Mouse (Mus musculus): ENCODE measurements around the gene Ddx25. TPM values are rescaled to one million over a fixed set of nuclear protein-coding genes. Genes with fewer than 3 reads are reported as not detected.

Gene Ddx25
- polyA plus RNA-seq, 2 experiments = 2.3 to 3.0 TPM

DNA sequence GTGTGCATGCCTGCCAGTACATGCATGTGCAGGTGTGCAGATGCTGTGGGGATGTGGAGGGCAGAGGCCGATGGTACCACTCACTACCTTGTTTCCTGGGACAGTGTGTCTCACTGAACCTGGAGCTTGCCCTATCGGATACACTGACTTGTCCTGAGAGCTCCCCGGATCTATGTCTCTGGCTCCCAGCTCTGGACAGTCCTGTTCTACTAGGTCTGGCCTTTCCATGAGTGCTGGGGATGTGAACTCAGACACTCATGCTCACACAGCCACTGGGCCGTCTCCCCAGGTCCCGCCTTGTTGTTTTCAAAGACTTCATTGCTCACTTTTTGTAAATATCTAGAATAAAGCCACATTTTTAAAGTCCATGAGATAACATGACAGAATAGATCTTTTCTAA lies 17.3 kb downstream of the Ddx25 start:
- Histone ChIP-seq H3K36me3 (ENCODE audit: control insufficient read depth, insufficient read depth, low read length) (no peaks in the 10 kb centered on the region), H3K4me3 (replicated peaks; ENCODE audit: low read length) (no peak overlapping the region), H3K27me3 (ENCODE audit: control insufficient read depth, insufficient read depth, low read length) (no peaks in the 10 kb centered on the region), H3K4me2 (replicated peaks; ENCODE audit: low read depth, low read length, severe bottlenecking) (no peak overlapping the region), H3K9me3 (ENCODE audit: control insufficient read depth, low read length) (no peaks in the 10 kb centered on the region), H3K4me1 (ENCODE audit: control insufficient read depth, insufficient read depth, low read length) (peaks cover 2% of the 10 kb centered on the region; the same call in 1 of the 2 replicates), H3K27ac (replicated peaks; ENCODE audit: low read depth, low read length) (no peak overlapping the region), H3K9ac (ENCODE audit: low read depth, low read length, severe bottlenecking) (no peak overlapping the region)
- ATAC-seq (ENCODE audit: low FRiP score, low read depth) (no peak), DNase-seq (ENCODE audit: low spot score) (no peak)
- 80% methylated on average over 5 of the region's 5 CpGs for WGBS
- TF ChIP-seq POLR2A (IDR thresholded peaks at IDR 0.05; ENCODE audit: borderline replicate concordance, extremely low read depth, insufficient read depth, insufficient read length) = no peak

DNA sequence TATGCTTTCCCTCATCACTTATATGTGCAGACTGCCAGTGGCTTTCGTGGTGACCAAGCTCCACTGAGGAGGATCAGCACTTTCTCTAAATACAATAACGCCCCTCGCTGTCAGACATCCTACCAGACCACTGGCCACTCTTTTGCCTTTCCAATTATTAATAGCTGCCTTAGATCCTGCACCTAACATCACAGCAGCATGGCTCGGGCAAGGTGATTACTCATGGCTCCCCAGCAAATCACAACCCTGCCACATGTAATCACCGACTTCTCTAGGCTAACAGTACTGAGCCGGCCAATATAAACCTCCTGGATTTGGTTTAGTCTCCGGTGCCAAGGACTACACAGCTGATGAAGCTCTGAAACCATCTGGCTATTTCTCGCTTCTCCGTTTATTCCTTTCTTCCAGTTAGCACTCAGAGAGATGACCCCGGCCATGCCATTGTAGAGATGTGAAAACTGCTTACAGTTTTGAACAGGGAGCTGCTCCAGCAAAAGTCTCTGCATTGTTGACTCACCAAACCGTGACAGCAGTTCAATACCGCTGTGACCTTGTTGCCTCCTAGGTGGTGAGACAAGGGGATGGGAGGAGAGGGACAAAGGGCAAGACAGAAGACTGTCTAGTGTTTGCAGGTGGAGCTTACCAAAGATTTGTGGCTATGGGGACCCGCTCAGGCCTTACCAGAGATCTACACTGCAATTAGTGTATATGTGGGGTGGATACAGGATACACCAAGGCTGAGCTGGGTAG lies 19.2 kb downstream of the Ddx25 start:
- DNase-seq (ENCODE audit: low spot score) = no peak
- Histone ChIP-seq H3K9ac (ENCODE audit: low read depth, low read length, severe bottlenecking) (no peak overlapping the region), H3K9me3 (ENCODE audit: control insufficient read depth, low read length) (no peaks in the 10 kb centered on the region), H3K27ac (replicated peaks; ENCODE audit: low read depth, low read length) (no peak overlapping the region), H3K27me3 (ENCODE audit: control insufficient read depth, insufficient read depth, low read length) (no peaks in the 10 kb centered on the region), H3K4me3 (replicated peaks; ENCODE audit: low read length) (no peak overlapping the region), H3K4me1 (ENCODE audit: control insufficient read depth, insufficient read depth, low read length) (peaks cover 6% of the 10 kb centered on the region), H3K4me2 (replicated peaks; ENCODE audit: low read depth, low read length, severe bottlenecking) (no peak overlapping the region), H3K36me3 (ENCODE audit: control insufficient read depth, insufficient read depth, low read length) (no peaks in the 10 kb centered on the region)
- ATAC-seq (ENCODE audit: low FRiP score, low read depth) = no peak
- 77% methylated on average over 13 of the region's 13 CpGs for WGBS
- TF ChIP-seq POLR2A (IDR thresholded peaks at IDR 0.05; ENCODE audit: borderline replicate concordance, extremely low read depth, insufficient read depth, insufficient read length) = no peak

DNA sequence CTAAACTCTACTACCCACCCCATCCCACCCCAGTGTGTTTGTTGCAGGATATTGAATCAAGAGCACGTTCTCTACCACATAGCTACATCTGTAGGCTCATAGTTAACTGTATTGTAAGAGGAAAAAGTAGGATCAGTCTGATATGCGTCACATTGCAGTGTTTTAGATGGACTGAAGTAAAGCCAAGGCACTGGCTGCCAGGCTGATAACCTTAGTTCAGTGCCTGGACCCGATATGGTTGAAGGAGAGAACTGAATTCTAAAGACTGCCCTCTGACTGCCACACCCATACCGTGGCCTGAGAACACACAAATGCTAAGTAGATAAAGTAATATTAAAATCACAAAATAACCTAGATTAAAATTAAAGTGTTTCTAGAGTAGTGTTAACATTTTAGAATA lies 22.5 kb downstream of the Ddx25 start:
- Histone ChIP-seq H3K36me3 (ENCODE audit: control insufficient read depth, insufficient read depth, low read length) (no peaks in the 10 kb centered on the region), H3K4me3 (replicated peaks; ENCODE audit: low read length) (no peak overlapping the region), H3K4me2 (replicated peaks; ENCODE audit: low read depth, low read length, severe bottlenecking) (no peak overlapping the region), H3K27ac (replicated peaks; ENCODE audit: low read depth, low read length) (no peak overlapping the region), H3K27me3 (ENCODE audit: control insufficient read depth, insufficient read depth, low read length) (no peaks in the 10 kb centered on the region), H3K4me1 (ENCODE audit: control insufficient read depth, insufficient read depth, low read length) (peaks cover 19% of the 10 kb centered on the region), H3K9me3 (ENCODE audit: control insufficient read depth, low read length) (no peaks in the 10 kb centered on the region), H3K9ac (ENCODE audit: low read depth, low read length, severe bottlenecking) (no peak overlapping the region)
- ATAC-seq (ENCODE audit: low FRiP score, low read depth) (no peak), DNase-seq (ENCODE audit: low spot score) (no peak)
- 66% methylated on average over 4 of the region's 4 CpGs for WGBS
- TF ChIP-seq POLR2A (IDR thresholded peaks at IDR 0.05; ENCODE audit: borderline replicate concordance, extremely low read depth, insufficient read depth, insufficient read length) = no peak

DNA sequence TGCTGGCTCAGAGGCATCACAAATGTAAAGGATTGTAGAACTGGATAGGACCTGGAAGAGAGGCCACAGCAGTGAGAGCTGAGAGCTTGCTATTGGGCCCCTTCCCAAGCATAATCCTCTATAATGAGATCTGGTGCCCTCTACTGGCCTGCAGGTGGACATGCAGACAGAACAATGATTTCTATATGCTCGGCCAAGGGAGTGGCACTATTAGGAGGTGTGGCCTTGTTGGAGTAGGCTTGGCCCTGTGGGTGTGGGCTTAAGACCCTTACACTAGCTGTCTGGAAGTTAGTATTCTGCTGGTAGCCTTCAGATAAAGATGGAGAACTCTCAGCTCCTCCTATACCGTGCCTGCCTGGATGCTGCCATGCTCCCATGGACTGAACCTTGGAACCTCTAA lies 23.2 kb downstream of the Ddx25 start:
- DNase-seq (ENCODE audit: low spot score) = peak; percentile 87

DNA sequence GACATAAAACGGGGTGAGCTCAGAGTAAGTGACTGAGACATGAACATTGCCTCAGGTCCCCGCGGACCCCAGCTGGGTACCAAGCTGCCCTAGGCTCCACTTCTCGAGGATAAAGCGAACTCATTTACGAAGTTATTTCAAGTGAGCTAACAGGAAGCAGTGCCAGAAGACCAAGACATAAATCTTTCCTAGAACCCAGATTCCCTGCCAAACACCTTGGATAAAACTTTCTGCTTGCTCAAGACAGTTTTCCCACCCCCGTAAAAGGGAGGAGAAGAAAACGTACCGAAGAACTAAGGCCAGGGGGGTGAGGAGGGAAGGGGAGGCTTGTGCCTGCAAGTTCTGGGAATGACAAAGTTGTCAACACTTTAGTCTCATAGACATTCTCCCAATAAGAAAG lies 25.1 kb downstream of the Ddx25 start:
- peaks cover 38% of the 10 kb centered on the region for H3K4me1 ChIP-seq (ENCODE audit: control insufficient read depth, insufficient read depth, low read length)
- peak; percentile 75 for DNase-seq (ENCODE audit: low spot score)

More for the DNA sequence above, 23.2 kb downstream of the Ddx25 start:
- Histone ChIP-seq H3K36me3 (ENCODE audit: control insufficient read depth, insufficient read depth, low read length) (no peaks in the 10 kb centered on the region), H3K4me2 (replicated peaks; ENCODE audit: low read depth, low read length, severe bottlenecking) (no peak overlapping the region), H3K27ac (replicated peaks; ENCODE audit: low read depth, low read length) (no peak overlapping the region), H3K9me3 (ENCODE audit: control insufficient read depth, low read length) (no peaks in the 10 kb centered on the region), H3K4me3 (replicated peaks; ENCODE audit: low read length) (no peak overlapping the region), H3K9ac (ENCODE audit: low read depth, low read length, severe bottlenecking) (no peak overlapping the region), H3K27me3 (ENCODE audit: control insufficient read depth, insufficient read depth, low read length) (no peaks in the 10 kb centered on the region), H3K4me1 (ENCODE audit: control insufficient read depth, insufficient read depth, low read length) (peaks cover 27% of the 10 kb centered on the region)
- TF ChIP-seq POLR2A (IDR thresholded peaks at IDR 0.05; ENCODE audit: borderline replicate concordance, extremely low read depth, insufficient read depth, insufficient read length) = no peak
- peak; percentile 79 for ATAC-seq (ENCODE audit: low FRiP score, low read depth)
- 5% methylated on average over 2 of the region's 2 CpGs for WGBS

More for the DNA sequence above, 25.1 kb downstream of the Ddx25 start:
- Histone ChIP-seq H3K36me3 (ENCODE audit: control insufficient read depth, insufficient read depth, low read length) (no peaks in the 10 kb centered on the region), H3K4me2 (replicated peaks; ENCODE audit: low read depth, low read length, severe bottlenecking) (no peak overlapping the region), H3K27ac (replicated peaks; ENCODE audit: low read depth, low read length) (peak overlapping the region; percentile 67; the same call in 1 of the 2 replicates), H3K9ac (ENCODE audit: low read depth, low read length, severe bottlenecking) (no peak overlapping the region), H3K9me3 (ENCODE audit: control insufficient read depth, low read length) (no peaks in the 10 kb centered on the region), H3K4me3 (replicated peaks; ENCODE audit: low read length) (no peak overlapping the region), H3K27me3 (ENCODE audit: control insufficient read depth, insufficient read depth, low read length) (no peaks in the 10 kb centered on the region)
- ATAC-seq (ENCODE audit: low FRiP score, low read depth) = peak; percentile 41; the same call in 1 of the 2 replicates
- WGBS = 16% methylated on average over 9 of the region's 9 CpGs
- TF ChIP-seq POLR2A (IDR thresholded peaks at IDR 0.05; ENCODE audit: borderline replicate concordance, extremely low read depth, insufficient read depth, insufficient read length) = no peak
